Mouse (Mus musculus): ENCODE measurements around the gene Polr2c.

- TF ChIP-seq CTCF (IDR thresholded peaks at IDR 0.05; ENCODE audit: low read depth), result peak; percentile 69
- TF ChIP-seq EP300 (IDR thresholded peaks at IDR 0.05; ENCODE audit: low read depth), result no peak
Observed at GRCm38 (mm10) chr8:94812645-94813098, 44.6 kb upstream of the Polr2c start.
